Mouse (Mus musculus) ES-E14 (cell line): Measurements from ENCODE around the gene Shbg.

Experiments used
- CHD2 ChIP-seq: IDR thresholded peaks from 2 replicates; pipeline ENCODE4 v1.6.1; 2014; ENCODE audit warnings: mild to moderate bottlenecking, low read depth, low read length, inconsistent platforms
- MAFK ChIP-seq: IDR thresholded peaks from 2 replicates; pipeline ENCODE4 v1.6.1; 2014; ENCODE audit warnings: mild to moderate bottlenecking, low read depth, low read length, inconsistent platforms; ENCODE audit not compliant: insufficient read depth
- ZNF384 ChIP-seq: IDR thresholded peaks from 2 replicates; pipeline ENCODE4 v1.6.1; 2012; ENCODE audit warnings: low read depth, low read length, inconsistent platforms

GRCm38 (mm10) chr11:69584937-69585336 is 32.8 kb downstream of the Shbg start:
- TF ChIP-seq MAFK (no peak), CHD2 (no peak), ZNF384 (no peak)
